ENCODE assay signal across 15 mouse cellular contexts in the genomic region with DNA sequence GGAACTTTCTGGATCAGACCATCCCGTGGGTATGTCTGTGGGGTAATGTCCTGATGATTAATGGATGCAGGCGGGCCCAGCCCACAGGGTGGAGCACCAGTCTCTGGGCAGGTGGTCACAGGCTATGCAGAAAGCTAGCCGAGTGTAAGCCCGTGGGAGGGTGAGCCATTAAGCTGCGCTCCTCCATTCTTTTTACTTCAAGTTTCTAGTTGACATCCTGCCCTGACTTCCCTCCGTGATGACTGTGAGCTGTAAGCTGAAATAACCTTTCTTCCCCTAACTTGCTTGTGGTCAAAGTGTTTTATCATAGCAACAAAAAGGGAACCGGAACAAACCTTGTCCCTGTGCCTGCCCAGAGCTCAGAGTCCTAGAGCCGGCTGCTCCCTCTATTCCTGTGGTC. TPM values are rescaled to one million over a fixed set of nuclear protein-coding genes. Genes with fewer than 3 reads are reported as not detected.
DNase-seq lines count a peak whose midpoint lies in the region; ATAC-seq and TF ChIP-seq lines count a peak whose summit lies in the region.
"Had no signal": no experiment of that assay in that cellular context is flagged by ENCODE, and none has a peak within 500 bp of the region (broad histone marks: within the 10 kb centered on the region; RNA-seq: fewer than 3 reads in every experiment).

No protein-coding gene starts in this region.

- 68% methylated on average over 8 of the region's 8 CpGs for WGBS in lung, postnatal 0 days
- 86% methylated on average over 8 of the region's 8 CpGs for WGBS in forebrain, embryonic 15.5 days
- WGBS in forebrain, embryonic 14.5 days, result 76% methylated on average over 8 of the region's 8 CpGs

- H3K4me2 ChIP-seq in lung, postnatal 0 days (replicated peaks; ENCODE audit: low read depth, low read length), result no peak overlapping the region
- H3K4me2 ChIP-seq in forebrain, embryonic 15.5 days (replicated peaks), result no peak overlapping the region
- no peak overlapping the region for H3K4me2 ChIP-seq in forebrain, embryonic 14.5 days (ENCODE audit: low read length)
- H3K4me2 ChIP-seq: limb, embryonic 13.5 days had no signal

- no peaks in the 10 kb centered on the region for H3K4me1 ChIP-seq in lung, postnatal 0 days (ENCODE audit: insufficient read depth, low read depth, low read length)
- H3K4me1 ChIP-seq in forebrain, embryonic 15.5 days, result no peaks in the 10 kb centered on the region
- H3K4me1 ChIP-seq in forebrain, embryonic 14.5 days (ENCODE audit: control insufficient read depth, insufficient read depth, low read length), result no peaks in the 10 kb centered on the region
- H3K4me1 ChIP-seq: limb, embryonic 13.5 days had no signal

- no peak overlapping the region for H3K4me3 ChIP-seq in lung, postnatal 0 days (ENCODE audit: low read depth, low read length)
- no peak overlapping the region for H3K4me3 ChIP-seq in forebrain, embryonic 15.5 days
- no peak overlapping the region for H3K4me3 ChIP-seq in forebrain, embryonic 14.5 days (ENCODE audit: low read depth, low read length)
- H3K4me3 ChIP-seq: heart, adult 2 months; limb, embryonic 13.5 days had no signal

- TF ChIP-seq CTCF in lung, postnatal 0 days (IDR thresholded peaks at IDR 0.05), result no peak

- peak; percentile 45 for DNase-seq in lung, postnatal 0 days (ENCODE audit: low spot score)
- DNase-seq in lung, postnatal 10 days, result no peak
- peak; percentile 55 for DNase-seq in MEL-GATA-1-ER (ENCODE audit: extremely low read depth, low read depth)
- peak; percentile 39 to 53 for DNase-seq in natural killer cell, adult 2 months (ENCODE audit: low spot score in 2 of 2)
- no peak for DNase-seq in forebrain, embryonic 14.5 days (ENCODE audit: low spot score)
- no peak for DNase-seq in cerebellum, postnatal 14 days
- DNase-seq: adrenal gland, postnatal 14 days; cerebellum, adult 11 months; heart, adult 2 months; heart, postnatal 14 days; kidney, adult 11 months; kidney, postnatal 4 days had no signal

- no peak for TF ChIP-seq EP300 in lung, postnatal 0 days (IDR thresholded peaks at IDR 0.05)

- H3K9me3 ChIP-seq in lung, postnatal 0 days (ENCODE audit: low read length), result no peaks in the 10 kb centered on the region
- H3K9me3 ChIP-seq in forebrain, embryonic 15.5 days, result no peaks in the 10 kb centered on the region
- no peaks in the 10 kb centered on the region for H3K9me3 ChIP-seq in forebrain, embryonic 14.5 days (replicated peaks; ENCODE audit: control insufficient read depth, low read length)
- H3K9me3 ChIP-seq: limb, embryonic 13.5 days had no signal

- no peak overlapping the region for H3K9ac ChIP-seq in lung, postnatal 0 days (replicated peaks; ENCODE audit: low read depth)
- H3K9ac ChIP-seq in forebrain, embryonic 15.5 days (replicated peaks), result no peak overlapping the region
- H3K9ac ChIP-seq in forebrain, embryonic 14.5 days (ENCODE audit: low read length), result no peak overlapping the region
- H3K9ac ChIP-seq: limb, embryonic 13.5 days had no signal

- no peaks in the 10 kb centered on the region for H3K27me3 ChIP-seq in lung, postnatal 0 days (replicated peaks; ENCODE audit: insufficient read depth, low read length)
- H3K27me3 ChIP-seq in forebrain, embryonic 15.5 days, result no peaks in the 10 kb centered on the region
- H3K27me3 ChIP-seq in forebrain, embryonic 14.5 days (replicated peaks; ENCODE audit: control insufficient read depth, insufficient read depth, low read length), result no peaks in the 10 kb centered on the region
- H3K27me3 ChIP-seq: limb, embryonic 13.5 days had no signal

- peak; percentile 55 for ATAC-seq in lung, postnatal 0 days
- peak; percentile 51 for ATAC-seq in inflammation-experienced regulatory T-cells, adult 6 months
- no peak for ATAC-seq in forebrain, embryonic 15.5 days (replicated peaks)
- ATAC-seq in forebrain, embryonic 14.5 days, result no peak

- no peak overlapping the region for H3K27ac ChIP-seq in lung, postnatal 0 days (ENCODE audit: low read length)
- H3K27ac ChIP-seq in forebrain, embryonic 15.5 days (replicated peaks), result no peak overlapping the region
- H3K27ac ChIP-seq in forebrain, embryonic 14.5 days (ENCODE audit: low read depth, low read length), result no peak overlapping the region
- H3K27ac ChIP-seq: heart, adult 2 months; limb, embryonic 13.5 days had no signal

- no peaks in the 10 kb centered on the region for H3K36me3 ChIP-seq in lung, postnatal 0 days (ENCODE audit: insufficient read depth, low read length)
- no peaks in the 10 kb centered on the region for H3K36me3 ChIP-seq in forebrain, embryonic 15.5 days
- H3K36me3 ChIP-seq in forebrain, embryonic 14.5 days (ENCODE audit: control insufficient read depth, insufficient read depth, low read length), result no peaks in the 10 kb centered on the region
- H3K36me3 ChIP-seq: limb, embryonic 13.5 days had no signal

RNA-seq across cellular contexts. Expression of a gene that starts 6.7 kb away (rescaled TPM):
- 19.1 and 21.1 TPM in 2 replicates for polyA plus RNA-seq in lung, postnatal 0 days (2015; fragmentation: Nextera tagmentation; extraction: Ambion mirVana)
- polyA plus RNA-seq in inflammation-experienced regulatory T-cells, adult 6 months (2017; shearing (Covaris generic)), result 100 to 1,000 TPM; 493 to 517 (median 499) TPM
- polyA plus RNA-seq in forebrain, embryonic 15.5 days (2015; fragmentation: Nextera tagmentation; extraction: Ambion mirVana), result 0.65 and 0.87 TPM in 2 replicates
- polyA plus RNA-seq in forebrain, embryonic 14.5 days (2014; fragmentation: Nextera tagmentation; extraction: Ambion mirVana), result 0.67 and 0.89 TPM in 2 replicates

RNA-seq across cellular contexts. Expression of a gene that starts 21.1 kb away (rescaled TPM):
- 26.8 and 27.2 TPM in 2 replicates for polyA plus RNA-seq in lung, postnatal 0 days (2015; fragmentation: Nextera tagmentation; extraction: Ambion mirVana)
- 10 to 100 TPM; 13.7 to 16.1 (median 15.1) TPM for polyA plus RNA-seq in inflammation-experienced regulatory T-cells, adult 6 months (2017; shearing (Covaris generic))
- 43.0 and 44.2 TPM in 2 replicates for polyA plus RNA-seq in forebrain, embryonic 15.5 days (2015; fragmentation: Nextera tagmentation; extraction: Ambion mirVana)
- polyA plus RNA-seq in forebrain, embryonic 14.5 days (2014; fragmentation: Nextera tagmentation; extraction: Ambion mirVana), result 33.8 and 36.9 TPM in 2 replicates

RNA-seq across cellular contexts. Expression of a gene that starts 44.8 kb away (rescaled TPM):
- 189 and 207 TPM in 2 replicates for polyA plus RNA-seq in lung, postnatal 0 days (2015; fragmentation: Nextera tagmentation; extraction: Ambion mirVana)
- polyA plus RNA-seq in inflammation-experienced regulatory T-cells, adult 6 months (2017; shearing (Covaris generic)), result 100 to 1,000 TPM in 2 of 3 experiments, 10 to 100 TPM in 1; 83.7 to 113 (median 112) TPM
- polyA plus RNA-seq in forebrain, embryonic 15.5 days (2015; fragmentation: Nextera tagmentation; extraction: Ambion mirVana), result 67.5 and 71.0 TPM in 2 replicates
- 74.1 and 85.5 TPM in 2 replicates for polyA plus RNA-seq in forebrain, embryonic 14.5 days (2014; fragmentation: Nextera tagmentation; extraction: Ambion mirVana)

Comparison
In these comparisons a context has a peak if more than half of its experiments do, and no peak if none do; other contexts are left out.
1. DNase-seq: peak in lung, postnatal 0 days (single experiment), MEL-GATA-1-ER (single experiment) and natural killer cell, adult 2 months (2 of 2); none in lung, postnatal 10 days (single experiment), forebrain, embryonic 14.5 days (single experiment) and cerebellum, postnatal 14 days (0 of 2).
2. ATAC-seq: peak in lung, postnatal 0 days (single experiment) and inflammation-experienced regulatory T-cells, adult 6 months (single experiment); none in forebrain, embryonic 15.5 days (single experiment) and forebrain, embryonic 14.5 days (single experiment).
3. RNA of a gene that starts 6.7 kb away (polyA plus RNA-seq): 493 to 517 TPM in inflammation-experienced regulatory T-cells, adult 6 months; 19.1 to 21.1 TPM in lung, postnatal 0 days, 0.65 to 0.87 TPM in forebrain, embryonic 15.5 days and 0.67 to 0.89 TPM in forebrain, embryonic 14.5 days; every median in the first group is over 10 times any median in the second.